Mouse (Mus musculus) kidney, adult 2 months (tissue): ENCODE results near the gene Atg4b.

Source experiments
- CTCF ChIP-seq: fragments of 200-500 bp; conservative IDR thresholded peaks from 2 replicates; pipeline ENCODE4 v1.5.1; 2011; ENCODE audit warnings: low read depth, mild to moderate bottlenecking, control low read depth, low read length, moderate library complexity, mixed read lengths; ENCODE audit not compliant: insufficient read depth, insufficient read length
- POLR2A ChIP-seq: fragments of 200-500 bp; IDR thresholded peaks from one replicate; pipeline ENCODE4 v1.6.1; 2011; ENCODE audit warnings: low read depth, low read length, control low read depth

GRCm38 (mm10) chr1:93721557-93721956 is 29.7 kb upstream of the Atg4b start:
- TF ChIP-seq POLR2A = no peak
- no peak for TF ChIP-seq CTCF
